Mouse (Mus musculus) adrenal gland, adult 2 months (tissue): Measurements from ENCODE around the gene Atxn3. TPM values are rescaled to one million over a fixed set of nuclear protein-coding genes. Genes with fewer than 3 reads are reported as not detected.

Source experiments
- DNase-seq: peaks from one replicate; pipeline ENCODE4 v3.0.0; 2021
- polyA plus RNA-seq: library from polyadenylated mRNA; depleted of rRNA; stranded (reverse); fragments of >200 nt; gene quantifications from 2 replicates; pipeline ENCODE4 v1.2.3, GENCODE M21; 2012; rRNA removed
- total RNA-seq, 2 experiments: library from RNA; stranded (reverse); gene quantifications; 2 replicates each; pipeline ENCODE4 v1.2.3; 2021

The Atxn3 gene
- total and polyA plus RNA-seq, 3 experiments = 1.2 to 16.7 (median 16.2) TPM

- DNase-seq = no peak
Measured at GRCm38 (mm10) chr12:101892832-101893231, 65.2 kb downstream of the Atxn3 start.

- DNase-seq = no peak
Measured at GRCm38 (mm10) chr12:101891066-101891465, 67.0 kb downstream of the Atxn3 start.

- no peak for DNase-seq
Measured at GRCm38 (mm10) chr12:101889351-101889750, 68.7 kb downstream of the Atxn3 start.

- DNase-seq = no peak
Measured at GRCm38 (mm10) chr12:101888312-101888711, 69.7 kb downstream of the Atxn3 start.

- no peak for DNase-seq
Measured at GRCm38 (mm10) chr12:101884926-101885325, 73.1 kb downstream of the Atxn3 start.

- peak; percentile 32 for DNase-seq
Measured at GRCm38 (mm10) chr12:101876374-101876773, 81.7 kb downstream of the Atxn3 start.

- no peak for DNase-seq
Measured at GRCm38 (mm10) chr12:101875107-101875506, 82.9 kb downstream of the Atxn3 start.

Other genes with a start within 250 kb of the Atxn3 start
- 1 to 10 TPM in 1 of 2 experiments, under 1 TPM in 1; 0.73 to 1.4 TPM for gene Tc2n, start 239.7 kb downstream of the Atxn3 start, total RNA-seq
- 0.02 TPM in 1 of 2 replicates, not detected in the other for gene Tc2n, start 239.7 kb downstream of the Atxn3 start, polyA plus RNA-seq
- gene Fbln5, start 139.2 kb downstream of the Atxn3 start, total RNA-seq = 10 to 100 TPM; 63.0 to 64.3 TPM
- gene Fbln5, start 139.2 kb downstream of the Atxn3 start, polyA plus RNA-seq = 29.1 and 29.6 TPM in 2 replicates
- gene Trip11, start 45.0 kb downstream of the Atxn3 start, total RNA-seq = 10 to 100 TPM; 28.4 to 40.6 TPM
- 1.6 and 4.1 TPM in 2 replicates for gene Trip11, start 45.0 kb downstream of the Atxn3 start, polyA plus RNA-seq
- gene Cpsf2, start 17.7 kb upstream of the Atxn3 start, total RNA-seq = 10 to 100 TPM; 32.4 to 35.8 TPM
- 2.8 and 3.4 TPM in 2 replicates for gene Cpsf2, start 17.7 kb upstream of the Atxn3 start, polyA plus RNA-seq
- under 1 TPM; 0.28 to 0.66 TPM for gene Slc24a4, start 170.5 kb upstream of the Atxn3 start, total RNA-seq
- 0.27 and 0.51 TPM in 2 replicates for gene Slc24a4, start 170.5 kb upstream of the Atxn3 start, polyA plus RNA-seq